Mouse (Mus musculus): Measurements from ENCODE around the gene Fam205c.
"Not testable (repeated sequence)": the region's sequence is repeated elsewhere in the genome, so short reads cannot be mapped to it uniquely, and the experiment has no call there.

Gene Fam205c

DNA sequence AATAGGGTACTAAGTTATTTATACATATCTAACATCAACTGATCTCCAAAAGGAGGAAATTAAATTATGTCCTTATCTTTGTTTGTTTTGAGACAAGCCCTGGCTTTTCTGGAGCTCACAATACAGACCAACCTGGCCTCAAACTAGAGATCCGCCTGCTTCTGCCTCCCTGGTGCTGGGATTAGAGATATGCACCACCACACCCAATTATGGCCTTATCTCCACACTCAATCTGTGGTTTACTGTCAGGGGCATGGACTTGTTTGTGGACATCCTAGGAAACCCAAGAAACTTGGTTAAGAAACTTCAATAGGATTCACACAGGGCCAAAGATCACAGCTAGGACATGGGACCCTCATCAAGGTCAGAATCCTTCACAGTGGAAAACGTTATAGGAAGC, 3.6 kb upstream of the Fam205c start:
- DNase-seq (ENCODE audit: low read depth, low spot score), result no peak

DNA sequence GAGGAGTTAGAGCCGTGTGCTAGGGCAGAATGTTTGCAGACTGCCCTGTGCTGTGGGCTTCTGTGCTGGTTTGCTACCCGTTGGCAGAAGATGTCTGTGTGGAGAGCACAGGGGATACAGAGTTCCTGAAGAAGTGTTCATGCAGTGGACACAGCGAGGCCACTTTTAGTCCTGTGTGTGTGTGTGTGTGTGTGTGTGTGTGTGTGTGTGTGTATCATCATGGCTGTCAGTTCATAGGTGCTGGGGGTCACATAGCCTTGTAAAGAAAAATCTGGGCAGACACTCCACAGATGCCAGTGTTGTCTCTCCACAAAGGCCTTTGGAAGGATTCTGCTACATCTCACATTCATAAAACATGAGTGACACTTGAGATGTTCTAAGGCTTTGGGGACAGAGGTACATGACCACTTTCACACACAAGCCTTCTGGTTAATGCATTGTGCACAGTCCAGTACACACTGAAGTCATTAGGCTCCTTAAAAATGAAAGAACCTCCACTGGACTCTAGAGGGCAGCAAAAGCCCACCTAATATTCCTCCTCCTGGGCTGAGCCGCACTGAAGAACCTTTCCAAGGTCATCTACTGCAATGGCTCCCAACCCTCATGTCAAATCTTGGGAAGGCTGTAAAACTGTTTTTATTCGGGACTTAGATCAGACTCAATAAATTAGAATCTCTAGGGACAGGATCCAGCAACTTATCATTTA, 2.7 kb upstream of the Fam205c start:
- peak; percentile 58 for DNase-seq (ENCODE audit: low read depth, low spot score)

DNA sequence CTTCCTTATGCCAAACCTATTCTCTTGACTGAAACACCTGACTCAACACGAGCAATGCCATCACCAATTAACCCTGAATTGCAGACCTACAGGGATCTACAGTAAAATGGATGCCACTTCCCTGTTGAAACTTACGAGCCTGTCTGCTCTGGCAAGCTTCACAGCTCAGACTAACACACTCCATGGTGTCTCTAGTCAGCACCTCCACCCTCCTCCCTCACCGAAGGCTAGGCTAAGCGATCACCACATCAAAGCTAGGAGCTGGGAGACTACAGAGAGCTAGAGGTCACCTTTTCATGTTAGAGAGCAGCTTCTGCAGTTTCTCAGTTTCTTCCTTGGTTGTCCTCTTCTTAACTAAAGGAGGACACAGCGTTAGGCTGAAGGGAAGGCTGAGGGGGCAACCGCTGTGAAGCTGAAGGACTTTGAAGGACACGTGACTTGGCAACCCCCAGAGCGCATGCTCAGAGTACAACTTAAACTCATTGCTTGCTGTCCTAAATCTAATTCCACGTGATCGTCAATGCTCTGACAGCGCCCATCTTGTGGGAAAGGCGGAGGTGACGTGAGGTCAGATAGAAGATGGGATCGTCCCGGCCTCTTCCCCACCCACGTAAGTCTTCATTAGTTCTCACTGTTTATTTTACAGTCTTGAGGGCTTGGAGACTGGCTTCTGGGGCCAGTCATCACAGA, 1.1 kb downstream of the Fam205c start:
- DNase-seq (ENCODE audit: low read depth, low spot score), result no peak

DNA sequence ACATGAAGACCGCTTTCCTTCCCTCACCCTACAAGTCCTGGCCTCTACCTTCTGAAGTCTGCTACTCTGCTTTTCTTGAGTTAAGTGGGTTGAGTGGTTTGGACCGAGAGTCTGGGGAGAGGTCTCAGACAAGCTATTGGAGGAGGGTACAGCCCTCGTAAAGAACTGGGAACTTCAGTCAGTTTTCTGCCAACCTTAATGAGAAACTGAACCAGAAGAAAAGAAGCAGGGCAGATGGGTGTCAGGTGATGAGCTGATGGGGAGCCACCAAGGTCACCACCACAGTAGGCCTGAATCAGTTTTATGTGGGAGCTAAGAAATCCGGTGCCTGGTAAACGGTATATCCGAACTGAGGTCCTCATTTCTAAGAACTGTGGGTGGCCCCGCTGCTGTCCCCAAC, 1.9 kb downstream of the Fam205c start:
- DNase-seq (ENCODE audit: low read depth, low spot score), result no peak

DNA sequence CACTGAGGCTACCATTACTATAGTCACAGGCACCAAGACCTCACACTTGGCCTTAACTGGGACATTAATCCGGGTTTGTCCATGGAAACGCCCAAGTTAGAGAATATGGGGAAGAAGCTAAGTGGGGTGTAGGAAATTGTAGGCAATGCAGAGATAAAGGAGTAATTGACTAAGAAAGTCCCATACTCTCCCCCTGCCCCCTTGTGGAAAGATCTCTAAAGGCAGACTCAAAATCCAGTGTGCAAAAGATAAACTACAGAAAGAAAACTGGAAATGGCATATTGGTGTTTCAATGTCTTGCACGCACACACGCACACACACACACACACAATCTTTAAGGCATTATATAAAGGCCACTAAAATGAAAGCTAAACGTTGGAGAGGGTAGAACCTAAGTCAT, 3.3 kb downstream of the Fam205c start:
- DNase-seq (ENCODE audit: low read depth, low spot score), result no peak

DNA sequence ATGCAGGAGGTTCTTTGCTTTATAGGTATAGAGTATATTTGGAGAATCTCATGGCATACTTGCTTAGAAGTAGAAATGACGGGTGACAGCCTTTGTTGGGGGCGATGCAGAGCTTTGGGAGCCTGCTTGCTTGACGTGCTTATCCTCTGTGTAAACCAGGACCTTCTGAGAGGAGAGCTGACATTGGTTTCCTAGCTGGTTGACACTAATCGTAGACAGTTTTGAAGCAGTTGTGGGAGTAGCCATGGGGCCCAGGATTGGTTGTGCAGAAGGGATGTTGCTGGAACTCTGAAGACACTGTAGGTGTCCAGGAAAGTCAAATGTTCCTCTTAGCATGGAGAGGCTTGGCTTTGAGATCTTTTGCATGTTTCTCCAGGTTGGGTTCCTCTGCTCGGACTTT, 5.8 kb downstream of the Fam205c start:
- no peak for DNase-seq (ENCODE audit: low read depth, low spot score)

DNA sequence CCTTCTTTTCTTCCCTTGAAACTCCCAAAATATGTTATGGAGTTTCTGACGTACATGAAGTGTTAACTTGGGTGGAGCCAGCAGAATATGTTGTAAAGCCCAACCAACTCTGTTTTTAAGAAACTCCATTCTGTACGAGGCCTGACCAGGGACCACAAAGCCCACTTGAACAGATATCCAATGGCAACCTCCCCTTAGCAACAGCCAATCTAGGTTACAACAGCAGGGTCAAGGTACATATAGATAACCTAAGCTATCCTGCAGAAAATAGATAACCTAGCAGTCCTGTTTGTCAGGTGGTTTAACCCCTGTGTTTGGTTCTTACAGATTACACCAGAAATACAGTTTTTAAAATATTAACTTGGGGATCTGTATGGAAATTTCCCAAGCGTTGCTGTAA, 6.6 kb downstream of the Fam205c start:
- DNase-seq (ENCODE audit: low read depth, low spot score), result no peak

DNA sequence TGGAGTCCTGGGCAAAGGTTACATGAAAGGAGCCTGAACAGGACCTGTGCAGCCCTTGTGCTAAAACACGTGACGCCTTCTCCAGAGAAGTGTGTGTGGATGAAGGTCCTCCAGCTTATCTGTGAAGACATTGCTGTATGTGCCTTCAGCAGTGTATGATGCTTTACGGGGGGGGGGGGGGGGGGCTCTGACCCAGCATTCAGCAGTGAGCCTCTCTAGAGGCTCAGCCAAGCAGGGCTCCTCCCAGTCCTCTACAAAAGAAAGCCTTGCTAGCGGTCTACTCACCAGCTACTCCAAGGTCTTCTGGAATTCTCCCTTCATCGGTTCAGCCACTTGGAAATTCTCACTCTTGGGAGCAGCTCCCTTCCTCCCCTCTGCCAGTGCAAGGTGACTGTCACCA, 10.5 kb downstream of the Fam205c start:
- not testable (repeated sequence) for DNase-seq (ENCODE audit: low read depth, low spot score)

DNA sequence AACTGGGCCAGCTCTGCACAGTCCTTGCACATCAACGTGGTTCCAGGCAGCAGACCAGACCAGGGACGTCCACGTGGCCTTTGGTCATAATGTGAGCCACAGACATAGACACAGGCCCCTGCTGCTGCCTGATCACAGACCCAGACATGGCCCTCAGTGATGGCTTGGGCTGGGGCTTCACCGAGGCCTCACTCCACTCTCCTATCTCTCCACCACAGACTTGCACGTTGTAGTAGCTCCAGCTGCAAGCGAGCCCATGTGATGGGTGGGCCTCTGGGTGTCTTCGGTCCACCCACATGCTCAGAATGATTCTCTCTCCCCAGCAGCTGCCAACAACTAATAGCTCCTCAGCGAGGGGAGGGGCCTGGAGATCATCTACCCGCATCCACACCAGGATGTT, 13.6 kb downstream of the Fam205c start:
- DNase-seq (ENCODE audit: low read depth, low spot score), result not testable (repeated sequence)

DNA sequence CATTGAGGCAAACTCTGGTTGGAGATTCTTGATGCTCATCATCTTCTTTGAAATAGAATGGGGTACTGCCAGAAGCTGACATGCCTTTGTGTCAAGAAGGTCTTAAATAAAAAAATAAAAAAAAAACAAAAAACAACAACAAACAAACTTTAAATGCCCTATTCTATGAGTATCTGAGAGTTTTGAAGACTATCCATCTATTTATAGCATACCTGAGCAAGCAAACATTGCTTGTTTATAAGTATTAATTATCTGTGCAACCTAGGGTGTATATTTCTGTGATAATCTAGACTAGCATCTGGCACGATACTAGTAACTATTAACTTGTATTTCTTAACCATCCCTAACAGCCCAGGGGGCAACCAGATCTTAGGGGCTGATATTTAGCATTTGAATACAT, 17.4 kb downstream of the Fam205c start, which contains the start of gene Gm12394:
Gene Gm12394, minus strand, starts transcription at position 101 of the 400 bp plus-strand sequence.
- DNase-seq (ENCODE audit: low read depth, low spot score), result not testable (repeated sequence)

DNA sequence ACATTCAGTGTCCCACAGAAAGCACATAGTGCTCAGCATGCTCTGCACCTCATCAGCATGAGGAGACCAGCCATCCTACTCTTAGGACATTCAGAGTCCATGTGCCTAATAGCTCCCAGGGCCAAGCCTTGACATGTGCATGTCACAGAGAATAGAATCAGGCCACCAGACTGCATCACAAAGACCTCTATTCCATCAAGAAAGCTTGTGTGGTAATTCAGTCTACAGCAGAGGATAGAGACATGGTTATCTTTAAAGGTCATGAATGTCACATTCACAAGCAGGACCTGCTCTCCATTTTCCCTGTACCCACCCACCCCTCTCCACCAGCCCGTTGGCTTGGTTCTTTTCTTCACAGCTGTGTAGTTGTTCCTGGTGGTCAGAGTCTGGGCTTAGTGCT, 20.2 kb downstream of the Fam205c start, which contains the start of gene Fam205a1:
Gene Fam205a1, minus strand, starts transcription at position 101 of the 400 bp plus-strand sequence.
- DNase-seq (ENCODE audit: low read depth, low spot score), result not testable (repeated sequence)

Data from CD4-positive helper T cell, adult 2 months (primary cell).